Mouse (Mus musculus) urinary bladder, postnatal 25 days (tissue): ENCODE measurements at regions not wholly inside any gene's neighbourhood (a gene's known extent, or its start where the extent isn't known, plus 50 kb on each side); places are given as distances from the start of the nearest gene placed in this dataset.
"Not testable (repeated sequence)": the region's sequence is repeated elsewhere in the genome, so short reads cannot be mapped to it uniquely, and the experiment has no call there.

ENCODE experiments used
- DNase-seq: peaks from one replicate; pipeline ENCODE4 v3.0.0; 2022; ENCODE audit warnings: low spot score

DNA sequence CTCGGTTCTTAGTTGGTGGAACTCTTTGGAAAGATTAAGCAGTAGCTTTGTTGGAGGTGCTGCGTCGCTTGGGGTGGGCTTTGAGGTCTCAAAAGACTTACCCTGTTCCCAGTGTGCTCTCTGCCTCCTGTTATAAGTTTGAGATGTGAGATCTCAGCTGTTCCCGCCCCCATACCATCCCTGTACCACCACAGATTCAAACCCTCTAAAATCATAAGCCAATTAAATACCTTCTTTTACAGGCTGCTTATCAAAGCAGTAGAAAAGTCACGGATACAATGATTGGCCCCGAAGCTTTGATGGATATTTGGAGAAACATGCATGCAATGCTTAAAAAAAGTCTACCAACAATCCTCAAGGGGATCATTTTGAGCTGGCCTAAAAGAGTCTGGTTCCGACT is 152.6 kb downstream of the Enc1 start:
- DNase-seq, result no peak

- DNase-seq, result no peak
These were observed 149.6 kb downstream of the Enc1 start for GRCm38 (mm10) chr13:97390449-97390930.

DNA sequence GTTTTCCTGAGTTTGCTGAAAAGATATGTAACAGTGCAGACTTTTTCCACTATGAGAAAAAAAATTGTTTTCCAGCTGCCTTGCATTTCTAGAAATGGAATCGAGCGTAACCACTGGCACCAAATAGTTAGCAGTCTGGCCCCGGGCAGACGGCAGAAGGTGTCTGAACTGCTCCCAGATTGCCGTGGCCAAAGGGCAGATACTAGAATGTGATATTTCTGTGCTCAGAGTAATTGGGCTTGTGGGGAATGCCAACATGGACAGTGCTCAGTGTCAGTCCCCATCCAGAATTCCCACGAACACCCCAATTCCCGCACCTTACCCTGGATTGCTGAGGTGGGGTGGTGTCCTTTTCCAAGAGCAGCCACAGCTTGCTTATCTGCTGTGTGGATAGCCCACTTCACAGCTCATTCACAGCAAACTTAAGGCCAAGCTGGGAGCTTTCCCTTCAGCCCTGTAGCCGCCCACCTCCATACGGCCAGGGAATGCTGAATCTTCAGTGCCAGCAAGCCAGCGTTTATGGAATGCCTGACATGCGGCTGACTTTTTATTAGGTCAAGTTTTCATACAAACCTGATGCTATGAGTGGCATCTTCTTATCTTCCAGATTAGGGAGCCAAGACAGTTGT is 148.1 kb downstream of the Enc1 start:
- no peak for DNase-seq

DNA sequence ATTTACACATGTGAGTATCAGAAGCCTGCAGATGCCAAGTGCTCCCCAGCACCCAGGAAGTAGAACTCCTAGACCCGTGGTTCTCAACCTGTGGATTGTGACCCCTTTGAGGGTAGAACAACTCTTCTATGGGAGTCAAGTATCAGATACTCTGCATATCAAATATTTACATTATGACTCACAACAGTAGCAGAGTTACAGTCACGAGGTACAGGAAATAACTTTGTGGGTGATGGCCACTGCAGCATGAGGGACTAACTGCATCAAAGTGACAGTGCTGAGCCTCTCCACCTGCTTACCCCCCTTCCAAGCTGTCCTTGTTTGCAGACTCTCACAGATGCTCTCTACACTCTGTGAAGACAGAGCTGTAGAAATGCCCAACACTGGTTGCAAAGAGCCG is 145.6 kb downstream of the Enc1 start:
- no peak for DNase-seq

DNA sequence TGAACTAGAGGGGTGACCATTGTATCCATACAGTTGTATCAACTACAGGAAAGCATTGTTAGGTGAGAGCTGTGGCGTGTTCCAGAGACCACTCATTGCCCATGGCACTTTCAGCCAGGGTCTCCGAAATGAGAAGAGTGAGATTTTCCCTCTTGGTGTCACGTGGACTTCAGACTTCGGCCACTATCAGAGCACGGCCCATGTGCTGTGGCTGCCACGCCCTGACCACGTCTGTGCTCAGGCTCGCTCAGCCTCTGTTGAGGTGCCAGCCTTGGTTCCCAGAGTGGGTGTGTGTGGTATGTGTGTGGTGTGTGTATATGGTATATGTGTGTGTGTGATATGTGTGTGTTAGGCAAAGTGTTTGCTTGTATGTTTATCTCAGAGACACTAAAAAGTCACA is 144.6 kb downstream of the Enc1 start:
- no peak for DNase-seq

- DNase-seq, result no peak
These were observed 143.3 kb downstream of the Enc1 start for GRCm38 (mm10) chr13:97384091-97384777.

GRCm38 (mm10) chr13:97383351-97383750 is 142.4 kb downstream of the Enc1 start:
- DNase-seq, result no peak

GRCm38 (mm10) chr13:97380366-97380765 is 139.5 kb downstream of the Enc1 start:
- no peak for DNase-seq

- DNase-seq, result no peak
These were observed 135.3 kb downstream of the Enc1 start for GRCm38 (mm10) chr13:97376232-97376523.

DNA sequence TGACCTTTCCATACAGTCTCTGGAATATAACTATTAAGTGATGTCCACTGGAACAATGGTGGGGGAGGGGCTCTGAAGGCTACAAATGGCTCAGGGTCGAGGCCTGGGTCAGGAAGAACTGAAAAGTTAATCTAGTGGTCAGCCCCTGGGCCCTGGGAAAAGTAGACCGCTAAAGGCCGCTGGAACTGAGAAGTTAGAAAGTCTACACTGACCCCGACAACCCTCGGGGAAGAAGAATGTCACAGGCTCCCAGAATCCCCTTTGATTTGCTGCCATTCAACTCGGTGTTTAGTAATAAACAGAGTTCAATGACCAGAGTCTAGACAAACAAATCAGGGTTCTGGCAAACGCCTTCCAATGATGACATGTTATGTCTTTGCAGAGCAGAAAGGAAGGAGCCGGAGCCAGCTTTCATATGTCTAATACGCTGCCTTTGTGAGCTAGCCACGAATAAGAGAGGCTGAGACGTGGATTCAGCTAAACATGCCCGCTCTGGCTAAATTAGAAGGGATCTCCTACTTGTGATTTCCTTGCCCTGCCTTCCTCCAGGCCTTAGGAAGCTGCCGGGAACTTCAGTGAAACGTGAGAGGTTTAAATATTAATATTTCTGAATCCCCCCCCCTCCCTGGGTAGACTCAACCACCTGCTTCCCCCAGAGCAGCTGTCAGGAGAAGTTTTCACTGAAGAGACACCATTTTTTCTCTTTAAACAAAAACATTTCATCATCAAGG is 134.8 kb downstream of the Enc1 start:
- no peak for DNase-seq

- DNase-seq, result no peak
These were observed 131.4 kb downstream of the Enc1 start for GRCm38 (mm10) chr13:97372348-97372747.

GRCm38 (mm10) chr13:97371200-97371599 is 130.3 kb downstream of the Enc1 start:
- no peak for DNase-seq

GRCm38 (mm10) chr13:97366723-97367122 is 125.8 kb downstream of the Enc1 start:
- DNase-seq, result no peak

DNA sequence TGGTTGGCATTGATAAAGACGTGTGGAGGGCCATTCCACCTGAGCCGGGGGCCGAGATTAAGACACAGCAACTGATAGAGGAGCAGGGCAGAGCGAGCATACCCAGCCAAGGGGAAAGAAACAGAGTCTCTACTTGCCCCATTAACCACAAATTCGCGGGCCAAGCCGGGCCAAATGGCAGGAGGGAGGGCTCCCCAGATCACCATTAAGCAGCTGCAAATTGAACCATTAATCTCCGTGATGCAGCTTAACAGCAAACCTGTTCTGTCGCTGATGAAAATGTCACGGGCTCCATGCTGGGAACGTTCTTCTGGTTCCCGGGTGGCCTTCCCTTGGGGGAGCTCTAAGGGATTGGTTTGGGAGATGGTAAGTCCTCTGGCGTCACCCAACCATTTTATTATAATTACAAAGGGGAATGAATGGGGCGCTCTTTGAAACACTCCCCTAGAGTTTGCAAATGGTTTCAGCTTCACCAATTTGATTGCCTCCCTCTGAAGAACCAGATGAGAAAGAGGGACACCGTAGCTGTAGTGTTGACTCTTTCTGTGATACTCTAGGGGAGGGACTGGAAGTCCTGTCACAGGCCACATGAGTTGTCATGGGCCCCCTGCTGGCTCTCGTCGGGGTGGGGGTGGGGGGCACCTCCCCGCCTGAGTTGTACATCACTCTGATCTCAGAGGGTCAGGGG is 124.8 kb downstream of the Enc1 start:
- DNase-seq, result no peak

GRCm38 (mm10) chr13:97365004-97365403 is 124.1 kb downstream of the Enc1 start:
- DNase-seq, result no peak

DNA sequence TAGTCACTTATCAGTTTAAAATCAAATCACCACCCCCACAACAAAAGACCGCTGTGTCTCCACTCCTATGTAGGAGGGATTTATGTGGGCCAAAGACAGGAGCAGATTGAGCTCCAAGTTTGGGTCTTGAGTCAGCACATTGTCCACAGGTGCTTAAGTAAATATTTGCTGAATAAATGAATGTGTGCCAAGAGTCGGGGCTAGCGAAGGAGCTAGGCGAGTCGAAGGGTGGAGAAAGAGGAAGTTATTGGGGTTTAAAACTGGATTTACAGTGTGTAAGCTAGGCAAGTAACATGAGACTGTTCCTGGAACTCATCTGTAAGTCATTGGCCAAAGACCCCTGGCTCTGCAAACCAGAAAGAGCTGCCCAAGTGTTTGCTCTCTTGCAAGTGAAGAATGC is 122.9 kb downstream of the Enc1 start:
- no peak for DNase-seq

GRCm38 (mm10) chr13:97363214-97363613 is 122.3 kb downstream of the Enc1 start:
- no peak for DNase-seq

DNA sequence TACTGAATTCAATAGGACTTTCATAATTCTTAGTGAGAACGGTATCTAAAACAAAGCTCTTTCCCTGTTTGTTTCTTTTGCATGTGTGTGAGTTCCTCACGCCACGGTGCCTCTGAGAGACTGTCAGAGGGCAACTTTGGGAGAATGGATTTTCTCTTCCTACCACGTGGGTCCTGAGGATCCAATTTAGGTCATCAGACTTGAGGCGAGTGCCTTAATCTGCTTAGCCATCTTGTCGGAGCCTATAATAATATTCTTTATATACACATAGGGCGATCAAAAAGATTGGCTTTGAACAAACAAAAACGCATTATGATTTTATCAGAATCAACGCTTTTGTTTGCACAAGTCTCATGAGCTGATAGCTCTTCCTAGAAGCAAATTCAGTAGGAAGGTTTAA is 119.6 kb downstream of the Enc1 start:
- DNase-seq, result no peak

- DNase-seq, result no peak
These were observed 117.9 kb downstream of the Enc1 start for GRCm38 (mm10) chr13:97358781-97359305.

DNA sequence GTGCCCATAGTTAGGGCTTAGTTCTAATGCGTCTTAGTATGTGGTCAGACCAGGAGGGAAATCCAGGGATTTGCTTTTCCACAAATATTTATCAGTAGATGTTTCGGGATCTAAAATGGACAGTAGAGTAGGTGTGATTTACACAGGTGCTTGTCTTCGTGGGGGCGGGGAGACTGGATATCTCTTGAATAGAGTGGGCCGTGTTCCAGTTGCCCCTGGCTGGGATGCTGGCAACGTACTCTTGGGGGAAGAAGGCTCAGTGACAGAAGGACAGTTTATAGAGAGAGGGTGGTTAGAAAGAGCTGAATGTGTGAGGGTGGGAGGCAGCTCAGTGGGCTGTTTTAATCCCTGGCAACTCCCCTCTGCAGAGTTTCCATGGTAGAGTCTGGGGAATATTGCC is 117.4 kb downstream of the Enc1 start:
- no peak for DNase-seq

DNA sequence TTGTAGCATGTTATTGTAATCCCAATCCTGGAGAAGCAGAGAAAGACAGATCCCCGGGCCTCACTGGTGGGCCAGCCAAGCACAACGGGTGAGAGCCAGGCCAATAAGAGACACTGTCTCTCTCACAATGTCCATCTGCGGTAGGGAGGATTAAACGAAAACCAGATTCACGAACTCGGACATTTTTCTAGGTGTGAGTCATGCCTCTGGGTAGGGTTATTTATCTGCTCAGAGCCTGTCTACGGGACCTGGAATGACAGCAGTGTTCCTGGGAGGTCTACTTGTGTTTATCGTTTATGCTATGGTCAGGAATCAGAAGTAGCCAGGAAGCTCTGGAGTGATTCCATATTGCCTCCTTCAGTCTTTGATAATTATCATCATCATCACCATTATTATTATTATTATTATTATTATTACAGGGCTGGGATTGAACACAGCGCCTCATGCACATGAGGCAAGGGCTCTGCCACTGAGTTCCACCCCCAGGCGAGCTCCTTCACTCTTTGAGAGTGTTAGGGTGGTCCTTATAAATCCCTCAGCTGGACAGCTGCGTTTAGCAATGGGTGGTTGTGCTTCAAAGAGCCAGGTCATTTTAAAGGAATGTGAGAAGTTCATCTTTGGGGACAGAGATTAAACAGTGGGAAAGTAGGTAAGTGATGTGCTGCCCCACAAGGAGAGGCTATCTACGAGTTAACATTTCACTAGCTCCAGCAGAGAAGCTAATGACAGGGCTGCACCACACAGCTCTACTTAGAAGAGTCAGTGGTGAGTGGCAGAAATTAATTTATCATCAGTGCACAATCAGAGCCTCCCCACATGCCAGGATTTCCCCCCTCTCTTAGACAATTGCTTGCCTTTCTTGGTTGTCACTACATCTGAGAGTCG is 116.3 kb downstream of the Enc1 start:
- no peak for DNase-seq

- not testable (repeated sequence) for DNase-seq
These were observed 114.5 kb downstream of the Enc1 start for GRCm38 (mm10) chr13:97355411-97355810.
